8 mouse cellular contexts compared by ENCODE assay signal in genomic region chr11:4849258-4849943, GRCm38 (mm10). TPM values are rescaled to one million over a fixed set of nuclear protein-coding genes. Genes with fewer than 3 reads are reported as not detected.
DNase-seq lines count a peak whose midpoint lies in the region; ATAC-seq lines count a peak whose summit lies in the region.

Gene Nf2, minus strand, starts transcription at chr11:4849536.

- H3K9ac ChIP-seq in hindbrain, embryonic 15.5 days = peak within 1 kb of the TSS; percentile 85

- H3K36me3 ChIP-seq in hindbrain, embryonic 15.5 days = no peaks in the 10 kb centered on the region

- H3K27ac ChIP-seq in hindbrain, embryonic 15.5 days (replicated peaks) = peak within 1 kb of the TSS; percentile 83

- H3K27me3 ChIP-seq in hindbrain, embryonic 15.5 days = no peaks in the 10 kb centered on the region

- under 1% methylated on average over 60 of the region's 60 CpGs for WGBS in hindbrain, embryonic 15.5 days

- ATAC-seq in hindbrain, embryonic 15.5 days (ENCODE audit: low FRiP score, low read depth) = peak; percentile 99

- H3K4me3 ChIP-seq in hindbrain, embryonic 15.5 days = peak within 1 kb of the TSS; percentile 92

- H3K9me3 ChIP-seq in hindbrain, embryonic 15.5 days = no peaks in the 10 kb centered on the region

- H3K4me2 ChIP-seq in hindbrain, embryonic 15.5 days = peak within 1 kb of the TSS; percentile 72

- peak; percentile 94 for DNase-seq in T-cell, adult 2 months (ENCODE audit: low spot score)
- DNase-seq in cerebellum, postnatal 36 days = peak; percentile 96 to 98
- DNase-seq in frontal cortex, postnatal 36 days (ENCODE audit: low spot score in 2 of 2) = peak; percentile 97 to 99
- DNase-seq in left cerebral cortex, adult 11 months (ENCODE audit: low spot score) = peak; percentile 98
- DNase-seq in lung, postnatal 4 days = peak; percentile 98 to 99
- DNase-seq in retina, postnatal 7 days (ENCODE audit: low read depth, low spot score) = peak; percentile 96
- peak; percentile 80 for DNase-seq in urinary bladder, adult 2 months (ENCODE audit: low spot score)

- H3K4me1 ChIP-seq in hindbrain, embryonic 15.5 days (replicated peaks) = peaks cover 26% of the 10 kb centered on the region

RNA-seq across cellular contexts. Expression of gene Nf2, which starts in this region (rescaled TPM):
- polyA plus RNA-seq in hindbrain, embryonic 15.5 days (2015; fragmentation: Nextera tagmentation; extraction: Ambion mirVana) = 66.8 and 72.3 TPM in 2 replicates
- 46.5 and 50.9 TPM in 2 replicates for polyA plus RNA-seq in urinary bladder, adult 2 months (2012; rRNA removed)

Comparison
In these comparisons a context has a peak if more than half of its experiments do, and no peak if none do; other contexts are left out.
1. Peak in every context shown above with its lines: DNase-seq, ATAC-seq, H3K4me3 ChIP-seq and H3K27ac ChIP-seq.